Mouse (Mus musculus) heart, embryonic 15.5 days (tissue): ENCODE data around the gene Arid5b. TPM values are rescaled to one million over a fixed set of nuclear protein-coding genes. Genes with fewer than 3 reads are reported as not detected.

ENCODE experiments used
- ATAC-seq: fragments of 200-750 bp; cut with Nextera tagmentation; replicated peaks from 2 replicates; pipeline ENCODE4 v1.8.0; 2017; ENCODE audit warnings: low read depth, moderate TSS enrichment; ENCODE audit not compliant: insufficient number of reproducible peaks, insufficient read depth, low FRiP score
- H3K27ac ChIP-seq: fragments of 300-500 bp; sonication (generic); 2 replicates; pipeline ENCODE4 v1.5.1; 2015; ENCODE audit warnings: mild to moderate bottlenecking, inconsistent platforms
- H3K27me3 ChIP-seq: fragments of 300-500 bp; sonication (generic); 2 replicates; pipeline ENCODE4 v1.6.1; 2015; ENCODE audit warnings: inconsistent platforms
- H3K36me3 ChIP-seq: fragments of 300-500 bp; sonication (generic); 2 replicates; pipeline ENCODE4 v1.6.1; 2015; ENCODE audit warnings: mild to moderate bottlenecking, inconsistent platforms
- H3K4me1 ChIP-seq: fragments of 300-500 bp; sonication (generic); replicated peaks from 2 replicates; pipeline ENCODE4 v1.6.1; 2015; ENCODE audit warnings: inconsistent platforms
- H3K4me2 ChIP-seq: fragments of 300-500 bp; sonication (generic); 2 replicates; pipeline ENCODE4 v1.6.1; 2015; ENCODE audit warnings: inconsistent platforms, mild to moderate bottlenecking, moderate library complexity
- H3K4me3 ChIP-seq: fragments of 300-500 bp; sonication (generic); 2 replicates; pipeline ENCODE4 v1.5.1; 2015; ENCODE audit warnings: mild to moderate bottlenecking, inconsistent platforms
- H3K9ac ChIP-seq: fragments of 300-500 bp; sonication (generic); 2 replicates; pipeline ENCODE4 v1.6.1; 2015; ENCODE audit warnings: mild to moderate bottlenecking, inconsistent platforms
- H3K9me3 ChIP-seq: fragments of 300-500 bp; sonication (generic); replicated peaks from 2 replicates; pipeline ENCODE4 v1.6.1; 2016; ENCODE audit warnings: inconsistent platforms
- WGBS: fragments of 180-500 bp; shearing (Covaris S2); methylation state at CpG from one replicate; pipeline ENCODE4 v1.1.7; 2015; ENCODE audit warnings: mixed read lengths; 5-methylcytosine and 5-hydroxymethylcytosine counted together
- polyA plus RNA-seq: library from polyadenylated mRNA; unstranded; fragments of >200 nt; fragmentation: Nextera tagmentation; extraction: Ambion mirVana; gene quantifications from 2 replicates; pipeline ENCODE4 v1.2.1, GENCODE M21; 2015

The Arid5b gene
- polyA plus RNA-seq, 1 experiment from 2014 or later = 21.5 TPM

- no peak overlapping the region for H3K27ac ChIP-seq
- H3K4me1 ChIP-seq = peaks cover 20% of the 10 kb centered on the region
- H3K4me3 ChIP-seq = no peak overlapping the region
- ATAC-seq = no peak
- no peak overlapping the region for H3K4me2 ChIP-seq
- H3K9me3 ChIP-seq = no peaks in the 10 kb centered on the region
- no peak overlapping the region for H3K9ac ChIP-seq
- no peaks in the 10 kb centered on the region for H3K36me3 ChIP-seq
- H3K27me3 ChIP-seq = no peaks in the 10 kb centered on the region
- WGBS = 54% methylated on average over 10 of the region's 10 CpGs
Measured at GRCm38 (mm10) chr10:68156646-68157245, 121.8 kb downstream of the Arid5b start.

GRCm38 (mm10) chr10:68156159-68156558, 122.4 kb downstream of the Arid5b start:
- H3K27ac ChIP-seq = no peak overlapping the region
- WGBS = 76% methylated on average over 6 of the region's 6 CpGs
- H3K36me3 ChIP-seq = no peaks in the 10 kb centered on the region
- no peak overlapping the region for H3K4me2 ChIP-seq
- H3K4me3 ChIP-seq = no peak overlapping the region
- H3K27me3 ChIP-seq = no peaks in the 10 kb centered on the region
- no peaks in the 10 kb centered on the region for H3K9me3 ChIP-seq
- H3K9ac ChIP-seq = no peak overlapping the region
- no peak for ATAC-seq
- H3K4me1 ChIP-seq = peaks cover 20% of the 10 kb centered on the region

DNA sequence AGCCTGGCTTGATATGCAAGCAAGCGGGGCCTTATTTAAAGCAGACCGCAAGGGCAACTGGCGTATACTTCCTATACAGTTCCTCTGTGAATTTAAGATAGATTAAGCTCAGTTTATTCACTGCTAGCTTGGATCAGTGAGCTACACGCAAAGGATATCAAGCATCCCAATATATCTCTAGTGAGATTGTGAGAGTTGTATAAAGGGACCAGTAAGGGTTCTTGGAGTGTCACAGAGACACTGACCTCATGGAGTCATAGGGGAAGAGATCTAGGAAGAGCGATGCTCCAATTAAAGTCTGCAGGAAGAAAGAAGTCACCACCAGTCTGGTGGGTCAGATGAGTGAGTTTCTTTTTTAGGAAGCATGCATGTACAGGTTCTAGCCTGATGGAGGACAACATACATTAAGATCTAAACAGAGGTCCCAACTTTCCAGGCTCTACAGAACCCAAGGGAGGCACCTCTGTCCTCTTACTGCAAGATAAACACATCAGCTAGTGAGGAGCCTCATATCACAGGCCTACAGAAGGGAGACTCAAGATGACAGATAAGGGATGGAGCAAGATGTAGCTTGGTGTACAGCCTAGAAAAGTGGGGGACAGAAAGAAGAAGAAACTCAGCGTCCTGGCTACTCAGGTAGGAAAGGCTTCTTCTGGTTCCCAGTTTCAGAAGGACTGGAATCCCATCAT, 123.0 kb downstream of the Arid5b start:
- ATAC-seq = no peak
- WGBS = 88% methylated on average over 6 of the region's 6 CpGs

GRCm38 (mm10) chr10:68154046-68154765, 124.3 kb downstream of the Arid5b start:
- H3K9ac ChIP-seq = no peak overlapping the region
- H3K4me3 ChIP-seq = no peak overlapping the region
- H3K27me3 ChIP-seq = no peaks in the 10 kb centered on the region
- no peaks in the 10 kb centered on the region for H3K9me3 ChIP-seq
- no peak overlapping the region for H3K27ac ChIP-seq
- no peak for ATAC-seq
- peaks cover 27% of the 10 kb centered on the region for H3K4me1 ChIP-seq
- WGBS = 86% methylated on average over 14 of the region's 14 CpGs
- H3K4me2 ChIP-seq = no peak overlapping the region
- no peaks in the 10 kb centered on the region for H3K36me3 ChIP-seq

More for the DNA sequence above, 123.0 kb downstream of the Arid5b start:
- Histone ChIP-seq H3K4me3 (no peak overlapping the region), H3K9me3 (no peaks in the 10 kb centered on the region), H3K9ac (no peak overlapping the region), H3K27ac (no peak overlapping the region), H3K36me3 (no peaks in the 10 kb centered on the region), H3K27me3 (no peaks in the 10 kb centered on the region), H3K4me1 (peaks cover 26% of the 10 kb centered on the region), H3K4me2 (no peak overlapping the region)

DNA sequence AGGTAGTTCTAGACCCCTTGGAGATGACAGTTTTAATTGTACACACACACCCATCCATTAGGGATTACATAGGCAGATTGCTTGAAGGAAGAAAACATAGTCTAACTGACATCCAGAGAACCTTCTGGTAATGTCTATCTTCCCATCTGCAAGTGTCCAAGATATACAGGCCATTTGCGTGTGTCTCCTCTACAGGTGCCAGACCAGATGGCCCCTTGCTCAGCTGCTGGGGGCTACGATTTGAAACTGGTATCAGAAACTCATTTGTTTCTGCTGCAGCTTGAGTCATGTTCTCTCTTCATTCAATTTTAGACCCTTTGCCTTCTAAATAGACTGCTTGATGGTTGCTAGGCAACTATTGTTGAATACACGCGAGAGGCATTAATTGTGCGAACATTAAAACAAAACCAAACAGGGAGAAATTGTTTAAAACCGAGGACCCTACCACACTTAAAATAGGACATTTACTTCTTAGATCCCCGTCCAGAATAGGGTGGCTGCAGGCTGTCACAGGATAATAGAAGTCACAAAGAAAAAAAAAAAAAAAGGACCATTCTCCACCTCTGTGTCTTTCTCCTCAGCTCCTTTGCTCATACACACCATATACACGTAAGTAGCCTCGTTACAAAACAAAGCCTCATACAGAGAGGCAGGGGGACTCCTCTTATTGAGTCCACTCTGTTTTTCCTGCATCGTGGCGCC, 125.0 kb downstream of the Arid5b start:
- 82% methylated on average over 11 of the region's 11 CpGs for WGBS
- H3K4me3 ChIP-seq = no peak overlapping the region
- ATAC-seq = no peak

DNA sequence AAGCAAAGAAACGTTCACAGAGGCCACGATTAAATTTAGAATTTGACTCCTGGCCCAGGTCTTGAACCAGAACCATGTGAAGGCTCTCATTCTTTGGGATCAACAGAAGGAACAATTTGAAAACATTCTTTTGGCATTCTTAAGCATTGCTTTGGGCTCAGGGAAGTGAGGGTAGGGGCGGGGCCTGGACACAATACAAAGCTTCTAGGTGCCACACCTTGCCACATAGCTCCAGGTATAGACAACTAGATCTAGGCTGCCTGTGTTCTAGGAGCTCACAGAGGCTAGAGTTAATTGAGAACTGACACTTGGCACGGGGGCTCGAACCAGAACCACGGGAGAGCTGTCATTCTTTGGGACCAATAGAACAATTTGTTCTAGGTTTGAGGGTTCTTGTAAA, 130.0 kb downstream of the Arid5b start:
- Histone ChIP-seq H3K9me3 (no peaks in the 10 kb centered on the region), H3K27me3 (no peaks in the 10 kb centered on the region), H3K36me3 (no peaks in the 10 kb centered on the region), H3K4me3 (no peak overlapping the region), H3K9ac (no peak overlapping the region), H3K4me2 (no peak overlapping the region), H3K27ac (peak overlapping the region; percentile 56), H3K4me1 (peaks cover 20% of the 10 kb centered on the region)
- 77% methylated on average over 6 of the region's 6 CpGs for WGBS
- ATAC-seq = no peak

More for the DNA sequence above, 125.0 kb downstream of the Arid5b start:
- H3K9me3 ChIP-seq = no peaks in the 10 kb centered on the region
- no peaks in the 10 kb centered on the region for H3K27me3 ChIP-seq
- H3K36me3 ChIP-seq = no peaks in the 10 kb centered on the region
- no peak overlapping the region for H3K4me2 ChIP-seq
- no peak overlapping the region for H3K9ac ChIP-seq
- no peak overlapping the region for H3K27ac ChIP-seq
- peaks cover 21% of the 10 kb centered on the region for H3K4me1 ChIP-seq

- WGBS = 50% methylated on average over 6 of the region's 6 CpGs
- Histone ChIP-seq H3K9ac (no peak overlapping the region), H3K9me3 (no peaks in the 10 kb centered on the region), H3K4me2 (no peak overlapping the region), H3K4me1 (peaks cover 20% of the 10 kb centered on the region), H3K4me3 (no peak overlapping the region), H3K36me3 (no peaks in the 10 kb centered on the region), H3K27ac (peak overlapping the region; percentile 56; the same call in 1 of the 2 replicates), H3K27me3 (no peaks in the 10 kb centered on the region)
- ATAC-seq = no peak
Measured at GRCm38 (mm10) chr10:68147730-68148129, 130.8 kb downstream of the Arid5b start.

DNA sequence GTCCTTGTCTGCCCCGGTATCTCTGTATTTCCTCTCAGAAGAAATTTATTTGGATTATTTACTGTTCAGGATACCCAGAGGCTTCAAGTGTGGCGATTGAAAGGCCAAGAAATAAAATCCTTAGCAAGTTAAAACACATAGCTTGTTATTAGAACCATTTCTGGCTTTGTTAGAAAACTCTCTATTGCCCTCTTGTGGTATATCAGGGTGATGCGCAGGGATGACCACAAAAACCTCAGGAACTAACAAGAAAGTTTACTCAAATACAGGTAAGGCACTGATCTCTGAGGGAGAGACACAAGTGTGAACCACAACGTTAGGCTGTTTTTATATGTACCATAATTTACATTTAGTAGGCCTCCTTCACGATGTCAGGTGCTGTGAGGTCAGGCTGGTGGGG, 131.7 kb downstream of the Arid5b start:
- Histone ChIP-seq H3K4me1 (peaks cover 20% of the 10 kb centered on the region), H3K27me3 (no peaks in the 10 kb centered on the region), H3K4me2 (no peak overlapping the region), H3K36me3 (no peaks in the 10 kb centered on the region), H3K9me3 (no peaks in the 10 kb centered on the region), H3K9ac (no peak overlapping the region), H3K27ac (no peak overlapping the region), H3K4me3 (no peak overlapping the region)
- ATAC-seq = no peak
- WGBS = 6% methylated on average over 5 of the region's 5 CpGs

GRCm38 (mm10) chr10:68145286-68145950, 133.1 kb downstream of the Arid5b start:
- ATAC-seq = no peak
- Histone ChIP-seq H3K4me2 (no peak overlapping the region), H3K9ac (no peak overlapping the region; the same call in 1 of the 2 replicates), H3K27me3 (no peaks in the 10 kb centered on the region), H3K4me1 (peaks cover 17% of the 10 kb centered on the region), H3K4me3 (no peak overlapping the region), H3K9me3 (no peaks in the 10 kb centered on the region), H3K27ac (no peak overlapping the region), H3K36me3 (no peaks in the 10 kb centered on the region)
- WGBS = 67% methylated on average over 18 of the region's 18 CpGs

- no peak overlapping the region for H3K27ac ChIP-seq
- WGBS = 79% methylated on average over 4 of the region's 4 CpGs
- no peaks in the 10 kb centered on the region for H3K36me3 ChIP-seq
- no peak for ATAC-seq
- no peak overlapping the region for H3K4me2 ChIP-seq
- no peaks in the 10 kb centered on the region for H3K9me3 ChIP-seq
- no peak overlapping the region for H3K4me3 ChIP-seq
- H3K9ac ChIP-seq = no peak overlapping the region
- H3K4me1 ChIP-seq = peaks cover 30% of the 10 kb centered on the region
- H3K27me3 ChIP-seq = no peaks in the 10 kb centered on the region
Measured at GRCm38 (mm10) chr10:68142501-68142900, 136.0 kb downstream of the Arid5b start.

GRCm38 (mm10) chr10:68141567-68141966, 137.0 kb downstream of the Arid5b start:
- Histone ChIP-seq H3K4me3 (no peak overlapping the region), H3K9me3 (no peaks in the 10 kb centered on the region), H3K9ac (no peak overlapping the region), H3K36me3 (no peaks in the 10 kb centered on the region), H3K27ac (no peak overlapping the region), H3K4me1 (peaks cover 38% of the 10 kb centered on the region), H3K27me3 (no peaks in the 10 kb centered on the region), H3K4me2 (no peak overlapping the region)
- no peak for ATAC-seq
- 86% methylated on average over 7 of the region's 7 CpGs for WGBS
